Mouse (Mus musculus): ENCODE results near the gene Pecam1. TPM values are rescaled to one million over a fixed set of nuclear protein-coding genes. Genes with fewer than 3 reads are reported as not detected.

Pecam1 gene
- polyA plus RNA-seq, 1 experiment from 2014 or later: 6.1 TPM

GRCm38 (mm10) chr11:106674612-106675153, 75.7 kb downstream of the Pecam1 start:
- no peaks in the 10 kb centered on the region for H3K9me3 ChIP-seq (replicated peaks)
- H3K4me2 ChIP-seq: peak overlapping the region; percentile 29
- no peaks in the 10 kb centered on the region for H3K27me3 ChIP-seq
- peaks cover 41% of the 10 kb centered on the region for H3K4me1 ChIP-seq (replicated peaks)
- ATAC-seq (ENCODE audit: low read depth): peak; percentile 47
- no peak overlapping the region; the same call in 1 of the 2 replicates for H3K9ac ChIP-seq
- WGBS (ENCODE audit: insufficient replicate concordance): 3% methylated on average over 9 of the region's 9 CpGs
- no peak overlapping the region for H3K4me3 ChIP-seq (replicated peaks)
- peak overlapping the region; percentile 53 for H3K27ac ChIP-seq
- H3K36me3 ChIP-seq: no peaks in the 10 kb centered on the region
- no peak for DNase-seq

GRCm38 (mm10) chr11:106673727-106674611, 76.5 kb downstream of the Pecam1 start:
- peak overlapping the region; percentile 53 for H3K27ac ChIP-seq
- ATAC-seq (ENCODE audit: low read depth): no peak

DNA sequence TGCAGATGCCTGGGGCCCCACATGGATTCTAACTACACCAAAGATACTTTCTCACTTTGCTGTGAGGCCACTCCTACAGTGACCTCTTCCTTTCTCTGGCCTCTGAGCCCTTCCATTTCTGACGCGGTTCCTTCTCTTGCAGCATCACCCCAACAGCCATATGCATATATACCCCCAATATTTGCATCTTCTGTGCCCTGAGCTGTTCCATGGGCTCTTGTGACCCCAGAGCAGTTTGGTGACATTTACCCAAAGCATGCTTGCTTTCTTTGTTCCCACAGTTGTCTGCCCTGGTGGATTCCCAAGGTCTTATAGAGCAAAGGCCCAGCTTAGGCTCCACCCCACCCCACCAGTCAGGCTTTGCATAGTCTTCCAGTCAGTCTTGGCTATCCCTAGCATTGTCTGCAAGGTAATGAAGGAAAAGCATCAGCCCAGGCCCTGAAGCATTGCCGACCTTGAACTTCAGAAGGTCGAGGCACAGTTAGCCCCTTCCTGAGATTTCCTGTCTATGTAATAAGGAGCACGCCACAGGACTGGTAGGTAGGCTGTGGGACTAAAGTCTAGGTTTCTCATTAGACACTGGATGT, 77.4 kb downstream of the Pecam1 start:
- Histone ChIP-seq H3K4me2 (no peak overlapping the region), H3K27me3 (no peaks in the 10 kb centered on the region), H3K27ac (no peak overlapping the region), H3K4me3 (replicated peaks) (no peak overlapping the region), H3K4me1 (replicated peaks) (peaks cover 48% of the 10 kb centered on the region), H3K9me3 (replicated peaks) (no peaks in the 10 kb centered on the region), H3K36me3 (no peaks in the 10 kb centered on the region), H3K9ac (no peak overlapping the region)
- ATAC-seq (ENCODE audit: low read depth) (no peak), DNase-seq (no peak)
- 73% methylated on average over 5 of the region's 5 CpGs for WGBS (ENCODE audit: insufficient replicate concordance)

More at GRCm38 (mm10) chr11:106673727-106674611, 76.5 kb downstream of the Pecam1 start:
- Histone ChIP-seq H3K27me3 (no peaks in the 10 kb centered on the region), H3K4me3 (replicated peaks) (no peak overlapping the region), H3K36me3 (no peaks in the 10 kb centered on the region), H3K9ac (no peak overlapping the region), H3K4me2 (peak overlapping the region; percentile 29; the same call in 1 of the 2 replicates), H3K9me3 (replicated peaks) (no peaks in the 10 kb centered on the region), H3K4me1 (replicated peaks) (peaks cover 49% of the 10 kb centered on the region)
- 56% methylated on average over 8 of the region's 8 CpGs for WGBS (ENCODE audit: insufficient replicate concordance)
- DNase-seq: no peak

DNA sequence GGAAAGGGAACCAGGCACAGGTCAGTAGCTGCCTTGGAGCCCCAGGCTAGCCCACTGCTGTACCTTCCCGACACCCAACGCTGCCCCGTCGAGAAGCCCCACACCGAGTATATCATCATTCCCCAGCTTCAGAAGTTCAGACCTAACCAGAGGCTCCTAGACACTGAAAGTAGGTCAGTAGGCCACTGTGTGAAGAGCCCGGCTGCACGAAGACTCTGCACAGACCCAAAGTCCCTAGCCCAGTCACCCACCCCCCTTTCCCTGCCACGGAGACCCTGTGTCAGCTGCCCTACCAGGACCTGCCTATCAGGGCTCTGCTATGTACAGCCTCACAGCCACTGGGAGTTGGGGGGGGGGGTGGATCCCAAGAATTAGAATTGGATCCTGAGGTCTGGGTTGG, 78.6 kb downstream of the Pecam1 start:
- H3K4me1 ChIP-seq (replicated peaks): peaks cover 40% of the 10 kb centered on the region
- DNase-seq: no peak
- no peak for ATAC-seq (ENCODE audit: low read depth)
- WGBS (ENCODE audit: insufficient replicate concordance): 81% methylated on average over 8 of the region's 8 CpGs
- no peaks in the 10 kb centered on the region for H3K27me3 ChIP-seq
- no peak overlapping the region for H3K27ac ChIP-seq
- H3K9me3 ChIP-seq (replicated peaks): no peaks in the 10 kb centered on the region
- H3K4me3 ChIP-seq (replicated peaks): no peak overlapping the region
- H3K36me3 ChIP-seq: no peaks in the 10 kb centered on the region
- H3K9ac ChIP-seq: no peak overlapping the region
- H3K4me2 ChIP-seq: no peak overlapping the region

DNA sequence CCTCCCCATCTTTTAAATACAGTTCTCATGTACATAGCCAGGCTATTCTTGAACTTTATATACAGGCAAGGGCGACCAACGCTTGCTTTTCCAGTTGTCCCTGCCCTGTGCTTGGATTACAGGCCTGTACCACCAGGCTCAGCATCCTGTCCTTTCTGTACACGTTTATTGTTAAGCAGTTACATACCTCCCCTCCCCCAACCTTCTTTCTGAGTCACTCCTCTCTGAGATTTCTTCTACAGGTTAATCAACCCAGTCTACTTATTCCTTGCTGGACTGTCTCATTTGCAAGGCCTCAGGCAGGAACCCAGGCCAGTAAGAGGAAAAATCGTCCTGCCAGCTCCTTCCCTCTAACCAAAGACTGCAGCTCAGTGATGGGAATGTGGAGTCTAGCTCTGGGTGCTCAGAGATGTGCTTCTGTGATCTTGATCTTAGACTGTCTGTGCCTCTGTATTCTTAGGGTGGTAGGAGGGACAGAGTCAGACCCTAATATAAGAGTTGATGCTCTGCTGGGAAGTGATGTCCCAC, 79.4 kb downstream of the Pecam1 start:
- DNase-seq: no peak
- no peak for ATAC-seq (ENCODE audit: low read depth)
- H3K4me1 ChIP-seq (replicated peaks): peaks cover 36% of the 10 kb centered on the region
- H3K4me2 ChIP-seq: no peak overlapping the region
- H3K4me3 ChIP-seq (replicated peaks): no peak overlapping the region
- H3K36me3 ChIP-seq: no peaks in the 10 kb centered on the region
- no peak overlapping the region for H3K9ac ChIP-seq
- H3K27ac ChIP-seq: no peak overlapping the region
- H3K9me3 ChIP-seq (replicated peaks): no peaks in the 10 kb centered on the region
- H3K27me3 ChIP-seq: no peaks in the 10 kb centered on the region
- WGBS (ENCODE audit: insufficient replicate concordance): 61% methylated on average over 4 of the region's 4 CpGs

DNA sequence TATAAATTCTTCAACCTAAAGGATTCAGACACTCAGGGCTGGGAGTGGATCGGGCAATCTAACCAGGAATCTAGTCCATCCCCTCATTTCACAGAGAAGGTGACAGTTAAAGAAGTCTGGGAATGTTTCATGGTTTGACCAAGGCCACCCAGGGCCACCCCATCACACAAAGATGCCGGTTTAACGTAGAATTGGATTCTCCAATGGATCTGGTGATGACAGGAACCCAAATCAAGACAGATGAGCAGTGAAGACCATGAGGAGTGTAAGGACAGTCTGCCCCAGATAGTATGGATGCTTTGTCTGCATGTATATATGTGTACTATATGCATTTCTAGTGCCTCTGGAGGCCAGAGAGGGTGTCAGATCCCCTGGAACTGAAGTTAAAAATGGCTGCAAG, 80.2 kb downstream of the Pecam1 start:
- no peak overlapping the region for H3K9ac ChIP-seq
- H3K27ac ChIP-seq: no peak overlapping the region
- no peak overlapping the region for H3K4me3 ChIP-seq (replicated peaks)
- ATAC-seq (ENCODE audit: low read depth) (no peak), DNase-seq (no peak)
- peaks cover 28% of the 10 kb centered on the region for H3K4me1 ChIP-seq (replicated peaks)
- H3K9me3 ChIP-seq (replicated peaks): no peaks in the 10 kb centered on the region
- WGBS (ENCODE audit: insufficient replicate concordance): 77% methylated on average over 3 of the region's 3 CpGs
- no peaks in the 10 kb centered on the region for H3K36me3 ChIP-seq
- no peaks in the 10 kb centered on the region for H3K27me3 ChIP-seq
- H3K4me2 ChIP-seq: no peak overlapping the region

DNA sequence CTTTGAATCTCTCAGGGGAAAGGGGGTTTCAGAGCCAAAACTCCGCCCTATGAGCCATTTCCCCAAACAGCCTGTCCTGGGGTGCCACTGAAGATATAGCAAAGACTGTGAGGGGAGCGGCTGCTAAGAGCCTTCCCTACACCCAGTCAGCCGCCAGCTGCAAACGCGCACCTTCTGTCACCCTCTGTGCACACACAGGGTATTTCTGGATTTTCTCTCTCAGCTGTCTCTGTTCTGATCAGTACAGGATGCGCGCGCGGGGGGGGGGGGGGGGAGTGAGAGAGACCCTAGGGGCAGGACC, 80.6 kb downstream of the Pecam1 start:
- Histone ChIP-seq H3K9ac (no peak overlapping the region), H3K36me3 (no peaks in the 10 kb centered on the region), H3K27me3 (no peaks in the 10 kb centered on the region), H3K4me1 (replicated peaks) (peaks cover 24% of the 10 kb centered on the region), H3K27ac (no peak overlapping the region), H3K9me3 (replicated peaks) (no peaks in the 10 kb centered on the region), H3K4me2 (no peak overlapping the region), H3K4me3 (replicated peaks) (no peak overlapping the region)
- 45% methylated on average over 9 of the region's 9 CpGs for WGBS (ENCODE audit: insufficient replicate concordance)
- ATAC-seq (ENCODE audit: low read depth) (no peak), DNase-seq (no peak)

- Histone ChIP-seq H3K4me3 (replicated peaks) (no peak overlapping the region), H3K4me1 (replicated peaks) (peaks cover 19% of the 10 kb centered on the region), H3K27ac (no peak overlapping the region), H3K9ac (no peak overlapping the region), H3K4me2 (no peak overlapping the region), H3K9me3 (replicated peaks) (no peaks in the 10 kb centered on the region), H3K36me3 (no peaks in the 10 kb centered on the region), H3K27me3 (no peaks in the 10 kb centered on the region)
- DNase-seq (no peak), ATAC-seq (ENCODE audit: low read depth) (no peak)
- 60% methylated on average over 8 of the region's 8 CpGs for WGBS (ENCODE audit: insufficient replicate concordance)
Measured at GRCm38 (mm10) chr11:106669102-106669872, 81.1 kb downstream of the Pecam1 start.

DNA sequence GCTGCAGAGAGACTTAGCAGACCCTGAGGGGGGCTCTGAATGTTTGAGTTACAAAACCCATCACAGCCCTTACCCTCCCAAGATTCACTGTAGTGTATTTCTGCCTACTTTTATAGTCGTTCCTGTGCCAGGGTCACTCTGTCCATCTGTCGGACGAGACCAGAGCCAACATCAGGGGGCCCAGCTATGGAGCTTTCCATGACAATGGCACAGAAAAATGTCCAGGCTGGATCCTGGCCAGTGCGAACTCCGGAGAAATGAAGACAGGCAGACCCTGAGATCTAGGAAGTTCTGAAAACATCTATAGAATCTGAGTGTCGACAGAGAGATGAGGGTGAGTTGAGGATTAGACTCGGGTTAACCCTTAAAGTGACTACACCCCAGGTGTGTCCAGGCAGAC, 82.1 kb downstream of the Pecam1 start:
- WGBS (ENCODE audit: insufficient replicate concordance): 75% methylated on average over 7 of the region's 7 CpGs

DNA sequence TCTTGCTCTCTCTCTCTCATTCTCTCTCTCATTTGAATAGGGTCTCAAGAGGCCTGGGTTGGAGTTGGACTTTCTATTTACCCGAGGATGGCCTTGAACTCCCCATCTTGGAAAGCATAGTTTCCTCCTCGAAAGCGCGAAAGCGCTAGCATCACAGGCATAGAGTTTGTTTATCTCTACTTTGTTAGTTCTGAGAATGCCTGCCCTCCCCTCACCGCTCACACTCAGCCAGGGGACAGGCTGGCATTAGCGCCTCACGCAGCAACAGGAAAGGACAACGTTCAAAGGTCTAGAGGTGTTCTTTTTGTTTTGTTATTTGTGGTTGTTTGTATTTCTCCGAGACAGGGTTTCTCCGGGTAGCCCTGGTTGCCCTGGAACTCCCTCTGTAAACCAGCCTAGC, 82.6 kb downstream of the Pecam1 start:
- ATAC-seq (ENCODE audit: low read depth) (no peak), DNase-seq (no peak)
- H3K4me2 ChIP-seq: no peak overlapping the region
- peaks cover 15% of the 10 kb centered on the region for H3K4me1 ChIP-seq (replicated peaks)
- no peak overlapping the region for H3K27ac ChIP-seq
- H3K9ac ChIP-seq: no peak overlapping the region
- H3K4me3 ChIP-seq (replicated peaks): no peak overlapping the region
- no peaks in the 10 kb centered on the region for H3K9me3 ChIP-seq (replicated peaks)
- H3K36me3 ChIP-seq: no peaks in the 10 kb centered on the region
- H3K27me3 ChIP-seq: no peaks in the 10 kb centered on the region
- 70% methylated on average over 11 of the region's 11 CpGs for WGBS (ENCODE audit: insufficient replicate concordance)

More for the DNA sequence above, 82.1 kb downstream of the Pecam1 start:
- no peaks in the 10 kb centered on the region for H3K27me3 ChIP-seq
- peaks cover 15% of the 10 kb centered on the region for H3K4me1 ChIP-seq (replicated peaks)
- no peak for ATAC-seq (ENCODE audit: low read depth)
- H3K27ac ChIP-seq: no peak overlapping the region
- no peak overlapping the region for H3K9ac ChIP-seq
- DNase-seq: no peak
- H3K4me2 ChIP-seq: no peak overlapping the region
- H3K4me3 ChIP-seq (replicated peaks): no peak overlapping the region
- H3K9me3 ChIP-seq (replicated peaks): no peaks in the 10 kb centered on the region
- H3K36me3 ChIP-seq: no peaks in the 10 kb centered on the region

DNA sequence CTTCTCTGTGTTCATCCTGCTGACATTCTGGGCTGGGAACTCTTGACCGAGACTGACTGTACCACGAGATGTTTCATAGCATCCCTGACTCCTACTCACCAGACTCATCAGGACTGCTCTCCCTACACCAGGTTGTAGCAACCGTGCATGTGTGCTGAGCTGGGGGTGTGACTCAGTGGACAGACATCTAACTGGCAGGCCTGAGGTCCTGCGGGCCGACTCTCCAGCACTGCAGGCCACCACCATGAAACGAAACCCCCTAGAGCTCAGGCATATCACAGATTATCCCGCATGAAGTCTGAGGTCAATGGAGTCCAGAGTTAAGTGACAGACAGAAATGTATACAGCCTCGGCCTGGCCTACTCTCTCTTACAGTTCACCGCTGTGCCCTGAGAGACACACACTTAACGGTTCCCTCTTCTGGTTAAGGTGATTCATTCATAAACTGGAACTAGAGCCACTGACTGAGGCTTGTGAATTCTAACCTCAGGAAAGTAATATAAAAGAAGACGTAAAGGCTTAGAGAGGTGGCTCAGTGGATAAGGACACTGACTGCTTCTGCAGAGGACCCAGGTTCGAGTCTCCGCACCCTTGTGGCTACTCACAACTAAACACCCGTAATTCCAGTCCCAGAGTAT, 83.8 kb downstream of the Pecam1 start:
- Histone ChIP-seq H3K36me3 (no peaks in the 10 kb centered on the region), H3K27me3 (no peaks in the 10 kb centered on the region), H3K4me3 (replicated peaks) (no peak overlapping the region), H3K27ac (no peak overlapping the region), H3K9me3 (replicated peaks) (no peaks in the 10 kb centered on the region), H3K4me2 (no peak overlapping the region), H3K4me1 (replicated peaks) (peaks cover 15% of the 10 kb centered on the region), H3K9ac (no peak overlapping the region)
- ATAC-seq (ENCODE audit: low read depth) (no peak), DNase-seq (no peak)
- 72% methylated on average over 14 of the region's 14 CpGs for WGBS (ENCODE audit: insufficient replicate concordance)

Data from liver, embryonic 13.5 days (tissue).